Mouse (Mus musculus): ENCODE data around the gene Tspoap1. TPM values are rescaled to one million over a fixed set of nuclear protein-coding genes. Genes with fewer than 3 reads are reported as not detected.

Gene Tspoap1
- polyA plus RNA-seq, 1 experiment from 2014 or later = 1.2 TPM

DNA sequence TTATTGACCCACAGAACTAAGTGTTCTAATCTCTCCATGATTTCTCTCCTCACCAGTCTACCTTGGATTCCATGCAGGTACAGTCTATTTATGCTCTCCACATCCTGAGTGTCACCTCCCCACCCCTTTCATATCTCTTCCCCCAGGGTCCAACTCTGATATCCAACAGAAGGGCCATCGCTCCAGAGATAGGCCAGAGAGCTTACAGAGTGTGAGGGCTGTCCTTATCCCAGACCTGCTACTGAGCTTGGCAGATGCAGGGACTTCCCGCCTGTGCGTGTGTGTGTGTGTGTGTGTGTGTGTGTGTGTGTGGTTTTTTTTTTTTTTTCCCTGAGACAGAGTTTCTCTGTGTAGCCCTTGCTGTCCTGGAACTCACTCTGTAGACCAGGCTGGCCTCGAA lies 8.4 kb downstream of the Tspoap1 start:
- H3K9me3 ChIP-seq (ENCODE audit: low read length) = no peaks in the 10 kb centered on the region
- ATAC-seq = no peak
- TF ChIP-seq CTCF (IDR thresholded peaks at IDR 0.05; ENCODE audit: low read depth) = no peak
- no peak for TF ChIP-seq EP300 (IDR thresholded peaks at IDR 0.05; ENCODE audit: low read depth)

GRCm38 (mm10) chr11:87770989-87771388 lies 10.6 kb downstream of the Tspoap1 start:
- DNase-seq (peak; percentile 88), ATAC-seq (peak; percentile 65; the same call in 1 of the 2 replicates)
- Histone ChIP-seq H3K4me1 (ENCODE audit: insufficient read depth) (no peaks in the 10 kb centered on the region), H3K27me3 (ENCODE audit: insufficient read depth, low read length) (peaks cover 3% of the 10 kb centered on the region; the same call in 1 of the 2 replicates), H3K9ac (replicated peaks) (no peak overlapping the region), H3K27ac (ENCODE audit: low read depth) (no peak overlapping the region), H3K9me3 (ENCODE audit: low read length) (no peaks in the 10 kb centered on the region), H3K4me2 (ENCODE audit: low read depth, low read length) (no peak overlapping the region), H3K36me3 (replicated peaks; ENCODE audit: insufficient read depth, low read length) (no peaks in the 10 kb centered on the region), H3K4me3 (ENCODE audit: low read depth, low read length) (no peak overlapping the region)
- 40% methylated on average over 3 of the region's 3 CpGs for WGBS (ENCODE audit: insufficient replicate concordance)
- TF ChIP-seq CTCF (IDR thresholded peaks at IDR 0.05; ENCODE audit: low read depth) (peak; percentile 99), EP300 (IDR thresholded peaks at IDR 0.05; ENCODE audit: low read depth) (no peak)

More for the DNA sequence above, 8.4 kb downstream of the Tspoap1 start:
- 77% methylated on average over 4 of the region's 4 CpGs for WGBS (ENCODE audit: insufficient replicate concordance)
- DNase-seq = no peak
- peaks cover 7% of the 10 kb centered on the region; the same call in 1 of the 2 replicates for H3K4me1 ChIP-seq (ENCODE audit: insufficient read depth)
- peaks cover 25% of the 10 kb centered on the region for H3K27me3 ChIP-seq (ENCODE audit: insufficient read depth, low read length)
- no peak overlapping the region for H3K9ac ChIP-seq (replicated peaks)
- no peak overlapping the region for H3K4me2 ChIP-seq (ENCODE audit: low read depth, low read length)
- no peaks in the 10 kb centered on the region for H3K36me3 ChIP-seq (replicated peaks; ENCODE audit: insufficient read depth, low read length)
- no peak overlapping the region for H3K4me3 ChIP-seq (ENCODE audit: low read depth, low read length)
- no peak overlapping the region for H3K27ac ChIP-seq (ENCODE audit: low read depth)

GRCm38 (mm10) chr11:87772354-87772753 lies 12.0 kb downstream of the Tspoap1 start:
- TF ChIP-seq EP300 (IDR thresholded peaks at IDR 0.05; ENCODE audit: low read depth) = no peak
- TF ChIP-seq CTCF (IDR thresholded peaks at IDR 0.05; ENCODE audit: low read depth) = no peak
- H3K4me1 ChIP-seq (ENCODE audit: insufficient read depth) = no peaks in the 10 kb centered on the region
- DNase-seq = no peak
- H3K4me3 ChIP-seq (ENCODE audit: low read depth, low read length) = no peak overlapping the region
- 80% methylated on average over 3 of the region's 3 CpGs for WGBS (ENCODE audit: insufficient replicate concordance)
- H3K36me3 ChIP-seq (replicated peaks; ENCODE audit: insufficient read depth, low read length) = no peaks in the 10 kb centered on the region
- no peak overlapping the region for H3K4me2 ChIP-seq (ENCODE audit: low read depth, low read length)
- H3K27me3 ChIP-seq (ENCODE audit: insufficient read depth, low read length) = no peaks in the 10 kb centered on the region
- no peak overlapping the region for H3K27ac ChIP-seq (ENCODE audit: low read depth)
- ATAC-seq = no peak
- H3K9me3 ChIP-seq (ENCODE audit: low read length) = no peaks in the 10 kb centered on the region
- H3K9ac ChIP-seq (replicated peaks) = no peak overlapping the region

DNA sequence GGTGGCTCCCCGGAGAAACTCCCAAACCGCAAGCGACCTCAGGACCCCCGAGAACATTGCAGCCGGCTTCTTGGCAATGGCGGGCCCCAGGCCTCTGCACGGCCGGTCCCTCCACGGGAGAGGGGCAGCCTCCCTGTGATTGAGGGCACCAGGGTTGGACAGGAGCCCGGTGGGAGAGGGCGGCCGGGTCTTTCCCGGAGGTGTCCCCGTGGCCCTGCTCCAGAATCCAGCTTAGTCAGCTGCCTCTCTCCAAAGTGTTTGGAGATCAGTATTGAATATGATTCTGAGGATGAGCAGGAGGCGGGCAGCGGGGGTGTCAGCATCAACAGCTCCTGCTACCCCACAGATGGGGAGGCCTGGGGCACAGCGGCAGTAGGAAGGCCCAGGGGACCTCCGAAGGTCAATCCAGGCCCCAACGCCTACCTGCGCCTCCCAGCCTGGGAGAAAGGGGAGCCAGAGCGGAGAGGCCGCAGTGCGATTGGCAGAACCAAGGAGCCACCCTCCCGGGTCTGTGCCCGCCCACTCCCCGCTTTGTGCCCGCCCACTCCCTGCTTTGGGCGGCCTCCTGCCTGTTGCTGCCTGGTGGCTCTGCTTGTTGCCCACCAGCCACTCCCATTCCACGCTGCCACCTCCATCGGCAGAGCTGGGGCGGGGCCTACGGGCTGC lies 17.9 kb downstream of the Tspoap1 start:
- no peak overlapping the region for H3K9ac ChIP-seq (replicated peaks)
- WGBS (ENCODE audit: insufficient replicate concordance) = 35% methylated on average over 29 of the region's 32 CpGs
- H3K4me2 ChIP-seq (ENCODE audit: low read depth, low read length) = peak overlapping the region; percentile 65
- DNase-seq (peak; percentile 76), ATAC-seq (peak; percentile 84)
- H3K4me3 ChIP-seq (ENCODE audit: low read depth, low read length) = peak overlapping the region; percentile 32
- H3K27ac ChIP-seq (ENCODE audit: low read depth) = no peak overlapping the region
- peaks cover 10% of the 10 kb centered on the region for H3K4me1 ChIP-seq (ENCODE audit: insufficient read depth)
- H3K9me3 ChIP-seq (ENCODE audit: low read length) = no peaks in the 10 kb centered on the region
- H3K27me3 ChIP-seq (ENCODE audit: insufficient read depth, low read length) = peaks cover 3% of the 10 kb centered on the region; the same call in 1 of the 2 replicates
- no peak for TF ChIP-seq CTCF (IDR thresholded peaks at IDR 0.05; ENCODE audit: low read depth)
- H3K36me3 ChIP-seq (replicated peaks; ENCODE audit: insufficient read depth, low read length) = no peaks in the 10 kb centered on the region

DNA sequence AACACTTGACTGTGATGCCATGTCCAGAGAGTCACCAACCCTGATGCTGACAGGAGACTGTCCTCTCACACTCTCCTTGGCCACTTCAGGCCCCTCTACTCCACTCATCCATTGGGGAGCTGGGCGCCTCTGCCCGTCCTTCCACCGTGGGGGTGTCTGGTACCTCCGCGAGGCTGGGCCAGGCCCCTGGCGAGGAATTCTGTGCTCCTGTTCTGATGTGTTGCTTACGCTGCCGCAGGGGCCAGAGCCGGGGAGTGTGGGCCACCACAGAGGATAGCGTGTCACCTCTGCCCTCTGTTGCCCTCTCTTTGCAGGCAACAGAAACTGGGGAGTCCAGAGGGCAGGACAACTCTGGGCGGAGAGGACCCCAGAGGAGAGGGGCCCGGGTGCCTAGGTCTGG lies 18.6 kb downstream of the Tspoap1 start:
- Histone ChIP-seq H3K4me3 (ENCODE audit: low read depth, low read length) (peak overlapping the region; percentile 32; the same call in 1 of the 2 replicates), H3K4me1 (ENCODE audit: insufficient read depth) (peaks cover 10% of the 10 kb centered on the region), H3K27ac (ENCODE audit: low read depth) (no peak overlapping the region), H3K9me3 (ENCODE audit: low read length) (no peaks in the 10 kb centered on the region), H3K9ac (replicated peaks) (no peak overlapping the region), H3K4me2 (ENCODE audit: low read depth, low read length) (peak overlapping the region; percentile 65), H3K27me3 (ENCODE audit: insufficient read depth, low read length) (peaks cover 3% of the 10 kb centered on the region; the same call in 1 of the 2 replicates), H3K36me3 (replicated peaks; ENCODE audit: insufficient read depth, low read length) (no peaks in the 10 kb centered on the region)
- no peak for DNase-seq
- whole genome bisulfite sequencing (ENCODE audit: insufficient replicate concordance) = 52% methylated on average over 12 of the region's 12 CpGs
- ATAC-seq = no peak
- TF ChIP-seq EP300 (IDR thresholded peaks at IDR 0.05; ENCODE audit: low read depth) (no peak), CTCF (IDR thresholded peaks at IDR 0.05; ENCODE audit: low read depth) (no peak)

DNA sequence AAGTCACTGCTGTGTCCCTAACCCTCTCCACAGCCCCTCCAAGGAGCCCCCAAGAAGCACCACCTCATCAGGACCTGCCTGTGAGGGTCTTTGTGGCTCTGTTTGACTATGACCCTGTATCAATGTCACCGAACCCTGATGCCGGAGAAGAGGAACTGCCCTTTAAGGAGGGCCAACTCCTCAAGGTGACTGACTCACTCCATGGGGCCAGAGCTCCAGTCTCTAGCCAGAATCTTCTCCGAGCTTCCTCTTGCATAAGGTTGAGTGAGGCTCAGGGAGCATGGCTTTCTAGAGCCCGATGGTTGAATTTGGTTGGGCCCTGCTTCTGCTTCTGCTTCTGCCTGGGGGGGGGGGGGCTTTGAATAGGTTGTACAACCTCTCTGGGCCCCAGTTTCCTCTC lies 19.1 kb downstream of the Tspoap1 start:
- WGBS (ENCODE audit: insufficient replicate concordance) = 67% methylated on average over 4 of the region's 4 CpGs
- Histone ChIP-seq H3K9ac (replicated peaks) (no peak overlapping the region), H3K4me3 (ENCODE audit: low read depth, low read length) (no peak overlapping the region), H3K9me3 (ENCODE audit: low read length) (no peaks in the 10 kb centered on the region), H3K4me1 (ENCODE audit: insufficient read depth) (peaks cover 10% of the 10 kb centered on the region), H3K27ac (ENCODE audit: low read depth) (no peak overlapping the region), H3K36me3 (replicated peaks; ENCODE audit: insufficient read depth, low read length) (no peaks in the 10 kb centered on the region), H3K27me3 (ENCODE audit: insufficient read depth, low read length) (peaks cover 3% of the 10 kb centered on the region; the same call in 1 of the 2 replicates), H3K4me2 (ENCODE audit: low read depth, low read length) (no peak overlapping the region)
- no peak for DNase-seq
- no peak for TF ChIP-seq CTCF (IDR thresholded peaks at IDR 0.05; ENCODE audit: low read depth)
- TF ChIP-seq EP300 (IDR thresholded peaks at IDR 0.05; ENCODE audit: low read depth) = no peak
- no peak for ATAC-seq

All from liver, postnatal 0 days (tissue).